Mouse (Mus musculus): ENCODE results near the gene Rrh. TPM values are rescaled to one million over a fixed set of nuclear protein-coding genes. Genes with fewer than 3 reads are reported as not detected.

Rrh gene
- total RNA-seq (2021), result under 1 TPM; 0.62 to 0.68 TPM
- long read RNA-seq, partial matches to known transcripts, result 0 of 1 reads
- long read RNA-seq, other reads (novel, unspliced or antisense), result 0 of 1 reads

GRCm38 (mm10) chr3:129822206-129822775 is at the start of gene Rrh:
TSS of gene Rrh (minus strand) at chr3:129822587.
- no peak for DNase-seq (ENCODE audit: low spot score in 2 of 2)

- DNase-seq (ENCODE audit: low spot score in 2 of 2), result peak in 1 of 2 experiments; percentile 35
Measured at GRCm38 (mm10) chr3:129863698-129864097, 41.3 kb upstream of the Rrh start.

- DNase-seq (ENCODE audit: low spot score in 2 of 2), result no peak
Measured at GRCm38 (mm10) chr3:129862592-129862991, 40.2 kb upstream of the Rrh start.

- no peak for DNase-seq (ENCODE audit: low spot score in 2 of 2)
Measured at GRCm38 (mm10) chr3:129846846-129847245, 24.5 kb upstream of the Rrh start.

GRCm38 (mm10) chr3:129845868-129846267 is 23.5 kb upstream of the Rrh start:
- DNase-seq (ENCODE audit: low spot score in 2 of 2), result no peak

GRCm38 (mm10) chr3:129838017-129838416 is 15.6 kb upstream of the Rrh start:
- no peak for DNase-seq (ENCODE audit: low spot score in 2 of 2)

- DNase-seq (ENCODE audit: low spot score in 2 of 2), result no peak
Measured at GRCm38 (mm10) chr3:129836965-129837364, 14.6 kb upstream of the Rrh start.

- DNase-seq (ENCODE audit: low spot score in 2 of 2), result no peak
Measured at GRCm38 (mm10) chr3:129836051-129836697, 13.8 kb upstream of the Rrh start.

- no peak for DNase-seq (ENCODE audit: low spot score in 2 of 2)
Measured at GRCm38 (mm10) chr3:129835388-129835934, 13.1 kb upstream of the Rrh start, which contains the start of gene Cfi. TSS of gene Cfi (plus strand) at chr3:129835884.

- DNase-seq (ENCODE audit: low spot score in 2 of 2), result peak; percentile 92 to 98
Measured at GRCm38 (mm10) chr3:129831035-129831568, 8.7 kb upstream of the Rrh start, which contains the start of gene Gar1. TSS of gene Gar1 (minus strand) at chr3:129831396.

- DNase-seq (ENCODE audit: low spot score in 2 of 2), result no peak
Measured at GRCm38 (mm10) chr3:129830626-129831025, 8.2 kb upstream of the Rrh start.

- DNase-seq (ENCODE audit: low spot score in 2 of 2), result no peak
Measured at GRCm38 (mm10) chr3:129827691-129828090, 5.3 kb upstream of the Rrh start.

- no peak for DNase-seq (ENCODE audit: low spot score in 2 of 2)
Measured at GRCm38 (mm10) chr3:129826691-129827090, 4.3 kb upstream of the Rrh start.

GRCm38 (mm10) chr3:129824891-129825290 is 2.5 kb upstream of the Rrh start:
- DNase-seq (ENCODE audit: low spot score in 2 of 2), result no peak

GRCm38 (mm10) chr3:129824146-129824545 is 1.8 kb upstream of the Rrh start:
- DNase-seq (ENCODE audit: low spot score in 2 of 2), result no peak

GRCm38 (mm10) chr3:129823293-129823692 is 906 bp upstream of the Rrh start:
- DNase-seq (ENCODE audit: low spot score in 2 of 2), result peak in 1 of 2 experiments; percentile 62

- DNase-seq (ENCODE audit: low spot score in 2 of 2), result no peak
Measured at GRCm38 (mm10) chr3:129821736-129822135, 651 bp downstream of the Rrh start.

- DNase-seq (ENCODE audit: low spot score in 2 of 2), result no peak
Measured at GRCm38 (mm10) chr3:129820847-129821246, 1.5 kb downstream of the Rrh start.

GRCm38 (mm10) chr3:129803765-129804164 is 18.6 kb downstream of the Rrh start, which contains the start of gene Lrit3:
TSS of gene Lrit3 (minus strand) at chr3:129804030.
- no peak for DNase-seq (ENCODE audit: low spot score in 2 of 2)

- no peak for DNase-seq (ENCODE audit: low spot score in 2 of 2)
Measured at GRCm38 (mm10) chr3:129799011-129799410, 23.4 kb downstream of the Rrh start.

GRCm38 (mm10) chr3:129798551-129798950 is 23.8 kb downstream of the Rrh start:
- no peak for DNase-seq (ENCODE audit: low spot score in 2 of 2)

- no peak for DNase-seq (ENCODE audit: low spot score in 2 of 2)
Measured at GRCm38 (mm10) chr3:129797341-129797740, 25.0 kb downstream of the Rrh start.

Measured in layer of hippocampus, adult 18-20 months (tissue).